Mouse (Mus musculus): ENCODE results near the gene Prkcsh. TPM values are rescaled to one million over a fixed set of nuclear protein-coding genes. Genes with fewer than 3 reads are reported as not detected.

Prkcsh gene
- total and polyA plus RNA-seq, 3 experiments = 183 to 577 (median 356) TPM

- TF ChIP-seq GABPA (IDR thresholded peaks at IDR 0.05; ENCODE audit: low read depth, low read length) = no peak
- no peak for TF ChIP-seq HCFC1 (IDR thresholded peaks at IDR 0.05; ENCODE audit: low read depth, low read length)
- TF ChIP-seq SIN3A (IDR thresholded peaks at IDR 0.05; ENCODE audit: low read length) = no peak
- TF ChIP-seq NELFE (IDR thresholded peaks at IDR 0.05; ENCODE audit: low read depth, low read length) = no peak
- no peak for TF ChIP-seq MEF2A (IDR thresholded peaks at IDR 0.05; ENCODE audit: extremely low read depth, insufficient replicate concordance, low read depth, low read length, poor library complexity, severe bottlenecking)
- no peak for TF ChIP-seq CHD2 (IDR thresholded peaks at IDR 0.05; ENCODE audit: low read length)
- TF ChIP-seq CTCF (IDR thresholded peaks at IDR 0.05 in 2 of 3, conservative IDR thresholded peaks at IDR 0.05 in 1 of 3; ENCODE audit: control insufficient read depth in 1 of 3, insufficient read depth in 1 of 3, low read depth in 2 of 3, low read length in 3 of 3, poor library complexity in 1 of 3, severe bottlenecking in 1 of 3) = no peak
- TF ChIP-seq ZMIZ1 (IDR thresholded peaks at IDR 0.05; ENCODE audit: low read depth, low read length) = no peak
- no peak for TF ChIP-seq ZNF384 (IDR thresholded peaks at IDR 0.05; ENCODE audit: low read depth, low read length)
- no peak for TF ChIP-seq MAZ (IDR thresholded peaks at IDR 0.05; ENCODE audit: low read depth, low read length)
- no peak for DNase-seq (ENCODE audit: low read depth, low spot score)
- no peaks in the 10 kb centered on the region for H3K36me3 ChIP-seq (ENCODE audit: control insufficient read depth in 1 of 2, insufficient read depth in 2 of 2, low read length in 2 of 2)
- peaks cover 8 to 9% of the 10 kb centered on the region in 2 experiments; a peak in 3 of 4 replicates for H3K27me3 ChIP-seq (ENCODE audit: control insufficient read depth in 1 of 2, insufficient read depth in 2 of 2, low read length in 2 of 2)
- H3K4me1 ChIP-seq (ENCODE audit: control insufficient read depth in 1 of 2, insufficient read depth in 2 of 2, low read length in 2 of 2) = no peaks in the 10 kb centered on the region
- H3K4me3 ChIP-seq (ENCODE audit: control insufficient read depth in 1 of 2, insufficient read depth in 1 of 2, low read depth in 2 of 2, low read length in 2 of 2) = no peak overlapping the region
- no peak overlapping the region for H3K9ac ChIP-seq (ENCODE audit: control insufficient read depth, low read depth, low read length, poor library complexity, severe bottlenecking)
- no peaks in the 10 kb centered on the region for H3K79me2 ChIP-seq (ENCODE audit: control insufficient read depth, insufficient read depth, low read length, poor library complexity)
- no peaks in the 10 kb centered on the region for H3K9me3 ChIP-seq (replicated peaks; ENCODE audit: insufficient read depth, low read length)
- H3K27ac ChIP-seq (ENCODE audit: control insufficient read depth, low read depth, low read length) = no peak overlapping the region
Measured at GRCm38 (mm10) chr9:21977331-21977730, 25.3 kb upstream of the Prkcsh start.

DNA sequence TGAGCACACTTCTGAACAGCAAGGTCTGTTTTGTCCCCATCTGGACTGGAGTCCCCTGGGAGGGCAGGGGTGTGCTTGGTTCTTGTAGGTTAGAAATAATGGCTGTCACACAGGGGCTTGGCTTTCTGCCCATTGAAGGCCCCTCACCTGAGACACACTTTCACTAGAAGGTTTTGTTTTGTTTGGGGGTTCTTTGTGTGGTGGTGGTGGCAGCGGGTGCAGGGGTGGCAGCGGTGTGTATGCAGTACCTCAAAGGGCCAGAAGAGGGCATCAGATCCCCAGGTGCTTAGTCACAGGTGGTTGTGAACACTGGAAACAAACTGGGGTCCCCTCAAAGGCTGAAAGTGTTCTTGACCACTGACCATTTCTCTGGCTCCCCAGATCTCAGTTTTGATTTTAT is 24.6 kb upstream of the Prkcsh start:
- no peak for TF ChIP-seq USF2 (IDR thresholded peaks at IDR 0.05; ENCODE audit: borderline replicate concordance in 1 of 2, insufficient read depth in 1 of 2, low read depth in 1 of 2, low read length in 2 of 2)
- TF ChIP-seq ZC3H11A (IDR thresholded peaks at IDR 0.05; ENCODE audit: low read depth, low read length) = peak; percentile 97
- no peak for TF ChIP-seq MAFK (IDR thresholded peaks at IDR 0.05; ENCODE audit: borderline replicate concordance, low read depth, low read length)
- no peak for TF ChIP-seq E2F4 (IDR thresholded peaks at IDR 0.05; ENCODE audit: borderline replicate concordance, low read depth, low read length)
- TF ChIP-seq JUND (IDR thresholded peaks at IDR 0.05; ENCODE audit: low read depth, low read length) = 0 out of 2 replicates have a peak, but pooled peaks have one; percentile 11
- 0 out of 2 replicates have a peak, but pooled peaks have one; percentile 56 for TF ChIP-seq MYC (IDR thresholded peaks at IDR 0.05; ENCODE audit: low read depth, low read length)
- no peak; the same call in 1 of the 2 replicates for TF ChIP-seq GATA1 (IDR thresholded peaks at IDR 0.05; ENCODE audit: low read depth, low read length)
- TF ChIP-seq SMC3 (IDR thresholded peaks at IDR 0.05; ENCODE audit: low read depth, low read length) = peak; percentile 99
- 0 out of 2 replicates have a peak, but pooled peaks have one; percentile 50 for TF ChIP-seq BHLHE40 (IDR thresholded peaks at IDR 0.05; ENCODE audit: borderline replicate concordance, low read depth, low read length)
- TF ChIP-seq HCFC1 (IDR thresholded peaks at IDR 0.05; ENCODE audit: low read depth, low read length) = 0 out of 2 replicates have a peak, but pooled peaks have one; percentile 48
- no peak for TF ChIP-seq TBP (IDR thresholded peaks at IDR 0.05; ENCODE audit: low read depth, low read length)
- no peak for TF ChIP-seq CHD2 (IDR thresholded peaks at IDR 0.05; ENCODE audit: low read length)
- TF ChIP-seq MYB (IDR thresholded peaks at IDR 0.05; ENCODE audit: low read depth, low read length) = no peak
- peak in 1 of 2 experiments; percentile 5; a peak in 1 of 4 replicates for TF ChIP-seq EP300 (IDR thresholded peaks at IDR 0.05; ENCODE audit: low read depth in 1 of 2, low read length in 2 of 2)
- TF ChIP-seq RAD21 (IDR thresholded peaks at IDR 0.05; ENCODE audit: low read depth, low read length) = peak; percentile 96
- TF ChIP-seq ZNF384 (IDR thresholded peaks at IDR 0.05; ENCODE audit: low read depth, low read length) = peak; percentile 57; the same call in 1 of the 2 replicates
- TF ChIP-seq MAZ (IDR thresholded peaks at IDR 0.05; ENCODE audit: low read depth, low read length) = 0 out of 2 replicates have a peak, but pooled peaks have one; percentile 27
- TF ChIP-seq SIN3A (IDR thresholded peaks at IDR 0.05; ENCODE audit: low read length) = peak; percentile 62; the same call in 1 of the 2 replicates
- peak; percentile 98 to 100 (median 99) for TF ChIP-seq CTCF (IDR thresholded peaks at IDR 0.05 in 2 of 3, conservative IDR thresholded peaks at IDR 0.05 in 1 of 3; ENCODE audit: control insufficient read depth in 1 of 3, insufficient read depth in 1 of 3, low read depth in 2 of 3, low read length in 3 of 3, poor library complexity in 1 of 3, severe bottlenecking in 1 of 3)
- peak; percentile 82 for DNase-seq (ENCODE audit: low read depth, low spot score)
- no peak overlapping the region for H3K4me3 ChIP-seq (ENCODE audit: control insufficient read depth in 1 of 2, insufficient read depth in 1 of 2, low read depth in 2 of 2, low read length in 2 of 2)
- H3K36me3 ChIP-seq (ENCODE audit: control insufficient read depth in 1 of 2, insufficient read depth in 2 of 2, low read length in 2 of 2) = no peaks in the 10 kb centered on the region
- H3K27me3 ChIP-seq (ENCODE audit: control insufficient read depth in 1 of 2, insufficient read depth in 2 of 2, low read length in 2 of 2) = peaks cover 11 to 12% of the 10 kb centered on the region in 2 experiments
- no peaks in the 10 kb centered on the region for H3K79me2 ChIP-seq (ENCODE audit: control insufficient read depth, insufficient read depth, low read length, poor library complexity)
- no peaks in the 10 kb centered on the region for H3K9me3 ChIP-seq (replicated peaks; ENCODE audit: insufficient read depth, low read length)
- H3K9ac ChIP-seq (ENCODE audit: control insufficient read depth, low read depth, low read length, poor library complexity, severe bottlenecking) = no peak overlapping the region
- no peaks in the 10 kb centered on the region for H3K4me1 ChIP-seq (ENCODE audit: control insufficient read depth in 1 of 2, insufficient read depth in 2 of 2, low read length in 2 of 2)
- no peak overlapping the region for H3K27ac ChIP-seq (ENCODE audit: control insufficient read depth, low read depth, low read length)

Data from MEL (cell line).